Mouse (Mus musculus): ENCODE data around the gene Myod1.

Myod1 gene
- long read RNA-seq, experiment 1: 0 reads
- long read RNA-seq, experiment 2: 0 reads

- intact Hi-C loops (cut with DNase I): loop anchor here (5.0 kb wide), 1 partner anchor 99 kb away; no protein-coding TSS in a partner anchor
Observed at GRCm38 (mm10) chr7:46376172-46377007, at the start of gene Myod1. Gene Myod1, plus strand, starts transcription at chr7:46376474.

- intact Hi-C loops (cut with DNase I): no loop called here
Observed at GRCm38 (mm10) chr7:46327896-46328295, 48.4 kb upstream of the Myod1 start.

DNA sequence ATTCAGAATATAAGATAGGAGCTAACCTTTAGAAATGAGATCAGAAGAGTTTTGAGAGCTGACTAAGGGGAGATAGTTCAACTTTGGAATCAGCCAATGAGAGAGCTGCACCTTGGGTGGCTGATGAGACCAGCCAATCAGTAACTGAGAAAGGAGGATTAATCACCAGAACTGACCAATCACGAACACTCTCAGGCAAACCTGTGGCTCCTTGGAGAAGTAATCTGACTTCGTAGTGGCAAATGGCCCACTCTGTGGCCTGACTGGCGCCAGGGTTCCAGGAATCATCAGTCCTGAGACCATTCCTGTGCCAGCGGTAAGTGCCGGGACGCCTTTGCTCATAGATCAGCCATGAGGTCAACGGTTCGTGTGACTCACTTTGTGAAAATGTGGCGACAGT is 38.9 kb upstream of the Myod1 start:
- intact Hi-C loops (cut with DNase I): no loop called here

- intact Hi-C loops (cut with DNase I): no loop called here
Observed at GRCm38 (mm10) chr7:46339818-46340217, 36.5 kb upstream of the Myod1 start.

DNA sequence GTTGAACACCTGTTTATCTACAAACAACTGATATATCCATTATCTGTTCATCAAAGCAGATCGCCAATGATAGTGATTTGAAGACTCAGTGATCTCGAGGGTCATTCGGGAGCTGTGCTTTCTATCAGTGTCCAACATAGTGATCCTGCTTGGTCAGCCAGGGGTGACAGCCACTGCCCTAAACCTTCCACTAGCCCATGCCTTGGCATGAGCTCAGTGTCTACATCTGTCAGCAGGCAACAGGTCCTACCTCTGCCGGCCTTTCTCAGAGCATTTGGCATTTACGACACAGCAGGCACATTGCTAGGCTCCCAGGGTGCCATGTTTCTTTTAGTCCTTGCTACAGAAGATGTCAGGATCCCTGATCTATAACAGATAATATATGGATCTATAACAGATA is 36.0 kb upstream of the Myod1 start:
- intact Hi-C loops (cut with DNase I): no loop called here

GRCm38 (mm10) chr7:46341471-46341870 is 34.8 kb upstream of the Myod1 start:
- intact Hi-C loops (cut with DNase I): no loop called here

GRCm38 (mm10) chr7:46347692-46348091 is 28.6 kb upstream of the Myod1 start:
- intact Hi-C loops (cut with DNase I): no loop called here

DNA sequence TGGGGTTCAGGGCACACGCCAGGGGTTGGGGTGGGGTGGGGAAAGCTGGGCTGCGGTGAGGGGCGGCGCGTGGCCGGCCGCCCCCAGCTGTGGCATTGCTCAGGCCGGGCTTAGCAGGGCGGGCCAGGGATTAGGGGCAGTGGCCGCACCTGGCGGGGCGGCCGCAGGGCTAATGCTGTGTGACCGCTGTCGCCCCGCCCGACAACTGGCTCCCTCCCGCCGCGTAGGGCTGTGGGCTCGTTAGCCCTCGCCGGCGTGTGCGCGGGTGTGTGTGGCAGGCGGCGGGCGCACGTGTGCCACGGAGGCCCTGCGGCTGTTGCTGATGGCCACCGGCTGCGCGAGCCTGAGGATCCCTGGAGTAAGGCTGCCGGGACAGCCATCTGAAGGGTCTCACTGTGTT is 27.5 kb upstream of the Myod1 start:
- intact Hi-C loops (cut with DNase I): no loop called here

DNA sequence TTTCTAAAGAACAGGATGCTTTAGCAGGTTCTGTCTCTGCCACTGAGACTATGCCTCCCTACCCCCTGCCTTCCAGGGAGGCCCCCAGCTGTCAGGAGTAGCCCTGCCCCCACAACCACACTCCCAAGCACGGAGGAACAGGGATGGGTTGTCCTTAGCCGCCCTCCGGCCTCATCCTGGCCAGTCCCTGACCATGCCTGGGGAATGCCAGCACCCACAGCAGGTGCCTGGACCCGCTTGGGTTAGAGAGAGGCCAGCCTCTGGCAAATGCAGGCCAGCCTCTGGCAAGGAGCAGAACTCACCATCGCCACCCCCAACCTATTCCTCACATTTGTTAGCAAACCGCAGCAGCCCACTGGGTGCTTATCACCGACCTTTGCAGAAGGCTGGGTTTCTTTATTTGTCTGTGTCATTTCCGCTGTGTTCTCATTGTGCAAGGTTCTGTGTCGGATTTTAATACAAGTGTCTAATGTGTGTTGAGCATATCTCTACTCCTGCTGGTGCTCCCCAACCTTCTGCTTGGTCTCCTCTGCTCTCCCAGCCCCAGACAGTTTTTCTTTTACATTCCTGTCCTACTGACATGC is 26.1 kb upstream of the Myod1 start:
- intact Hi-C loops (cut with DNase I): no loop called here

- intact Hi-C loops (cut with DNase I): no loop called here
Observed at GRCm38 (mm10) chr7:46352748-46353147, 23.5 kb upstream of the Myod1 start.

GRCm38 (mm10) chr7:46353216-46353615 is 23.1 kb upstream of the Myod1 start:
- intact Hi-C loops (cut with DNase I): no loop called here

DNA sequence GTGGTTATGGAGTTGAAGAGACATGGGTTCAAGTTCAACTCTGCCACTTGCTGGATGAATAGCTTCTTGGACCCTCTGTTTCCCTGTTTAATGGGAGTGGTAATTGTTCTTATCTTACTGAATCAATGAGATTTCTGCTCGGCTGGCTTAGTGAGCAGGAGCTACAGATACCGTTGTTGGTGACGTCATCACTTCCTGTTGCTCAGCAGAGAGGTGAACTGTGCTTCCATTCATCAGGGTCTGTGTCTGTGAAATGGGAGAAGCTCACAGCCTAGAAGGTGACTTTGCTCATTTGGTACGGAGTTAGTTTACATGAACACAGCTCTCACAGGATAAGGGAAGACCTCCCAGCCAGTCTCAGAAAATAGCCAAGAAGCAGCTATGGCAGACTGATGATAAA is 22.4 kb upstream of the Myod1 start:
- intact Hi-C loops (cut with DNase I): no loop called here

DNA sequence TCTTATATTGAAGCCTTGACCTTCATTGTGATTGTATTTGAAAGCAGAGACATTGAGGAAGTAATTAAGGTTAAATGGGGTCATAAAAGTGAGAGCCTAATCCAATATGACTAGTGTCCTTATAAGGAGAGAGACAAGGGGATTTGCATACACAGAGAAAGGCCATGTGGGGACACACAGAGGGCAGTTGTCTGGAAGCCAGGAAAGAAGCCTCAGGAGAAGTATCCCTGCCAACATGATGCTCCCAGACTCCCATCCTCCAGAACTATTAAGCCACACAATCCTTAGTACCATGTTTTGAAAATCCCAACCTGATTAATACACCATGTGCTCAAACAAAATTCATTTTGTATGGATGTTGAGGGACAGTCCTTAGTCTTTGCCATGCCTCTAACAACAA is 14.5 kb upstream of the Myod1 start:
- intact Hi-C loops (cut with DNase I): no loop called here

- intact Hi-C loops (cut with DNase I): no loop called here
Observed at GRCm38 (mm10) chr7:46364154-46364553, 12.1 kb upstream of the Myod1 start.

DNA sequence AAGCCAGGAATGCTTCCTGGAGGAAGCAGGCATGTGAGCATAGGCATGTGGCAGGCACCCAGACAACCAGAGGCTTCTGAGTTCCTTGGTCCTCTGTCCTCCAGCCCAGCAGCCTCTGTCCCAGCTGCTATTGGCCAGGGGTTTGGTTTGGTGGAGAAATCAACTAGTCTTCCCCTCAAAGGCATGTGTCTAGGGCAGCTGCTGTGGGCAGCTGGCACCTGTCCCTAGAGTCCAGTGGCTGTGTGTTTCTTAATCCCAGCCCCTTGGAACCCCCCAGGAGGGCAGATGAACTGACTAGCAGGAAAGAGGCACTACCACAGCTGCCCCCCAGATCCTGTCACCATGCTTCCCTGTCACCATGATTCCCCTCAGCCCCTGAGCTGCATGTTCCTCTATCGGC is 10.5 kb upstream of the Myod1 start:
- intact Hi-C loops (cut with DNase I): no loop called here

GRCm38 (mm10) chr7:46371104-46371503 is 5.2 kb upstream of the Myod1 start:
- intact Hi-C loops (cut with DNase I): no loop called here

GRCm38 (mm10) chr7:46377008-46377346 is 703 bp downstream of the Myod1 start:
- intact Hi-C loops (cut with DNase I): loop anchor here (5.0 kb wide), 1 partner anchor 100 kb away; no protein-coding TSS in a partner anchor

DNA sequence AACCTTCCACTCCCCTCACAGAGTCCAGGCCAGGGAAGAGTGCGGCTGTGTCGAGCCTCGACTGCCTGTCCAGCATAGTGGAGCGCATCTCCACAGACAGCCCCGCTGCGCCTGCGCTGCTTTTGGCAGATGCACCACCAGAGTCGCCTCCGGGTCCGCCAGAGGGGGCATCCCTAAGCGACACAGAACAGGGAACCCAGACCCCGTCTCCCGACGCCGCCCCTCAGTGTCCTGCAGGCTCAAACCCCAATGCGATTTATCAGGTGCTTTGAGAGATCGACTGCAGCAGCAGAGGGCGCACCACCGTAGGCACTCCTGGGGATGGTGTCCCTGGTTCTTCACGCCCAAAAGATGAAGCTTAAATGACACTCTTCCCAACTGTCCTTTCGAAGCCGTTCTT is 1.8 kb downstream of the Myod1 start:
- intact Hi-C loops (cut with DNase I): loop anchor here (5.0 kb wide), 1 partner anchor 101 kb away; no protein-coding TSS in a partner anchor

DNA sequence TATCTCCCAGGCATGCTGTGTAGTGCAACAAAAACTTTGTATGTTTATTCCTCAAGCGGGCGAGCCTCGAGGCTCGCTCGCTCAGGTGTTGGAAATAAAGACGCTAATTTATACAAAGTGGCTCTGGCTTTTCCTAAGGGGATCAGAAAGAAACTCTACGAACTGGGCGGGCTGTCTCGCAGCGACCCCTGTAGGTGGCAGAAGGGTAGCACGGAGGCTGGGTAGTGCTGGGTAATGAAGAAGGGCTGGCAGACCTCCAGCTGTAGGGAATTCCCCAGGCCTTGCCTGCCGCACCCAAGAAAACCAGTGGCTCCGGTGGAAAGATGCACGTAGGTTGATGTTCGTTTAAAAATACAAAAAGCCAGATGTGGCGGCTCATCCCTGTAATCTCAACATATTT is 2.7 kb downstream of the Myod1 start:
- intact Hi-C loops (cut with DNase I): loop anchor here (5.0 kb wide), 1 partner anchor 102 kb away; no protein-coding TSS in a partner anchor

DNA sequence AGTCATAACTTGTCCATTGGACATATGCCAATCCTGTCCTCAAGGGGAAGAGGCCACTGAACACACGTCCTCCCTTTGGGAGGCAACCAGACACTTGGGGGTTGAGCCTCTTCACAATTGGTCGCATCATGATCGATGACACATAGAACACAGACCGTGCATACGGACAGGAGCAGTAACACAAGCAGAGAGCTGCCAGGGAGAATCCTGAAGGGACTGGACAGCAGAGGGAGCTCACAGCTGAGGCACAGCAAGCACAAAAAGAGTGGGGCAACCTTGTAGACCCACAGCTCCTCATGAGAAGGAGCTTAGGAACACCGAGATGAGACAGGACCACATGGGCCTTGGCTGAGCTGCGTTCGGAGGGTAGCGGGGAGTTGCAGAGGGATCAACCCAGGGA is 4.4 kb downstream of the Myod1 start:
- intact Hi-C loops (cut with DNase I): no loop called here

- intact Hi-C loops (cut with DNase I): no loop called here
Observed at GRCm38 (mm10) chr7:46387430-46387829, 11.2 kb downstream of the Myod1 start.

DNA sequence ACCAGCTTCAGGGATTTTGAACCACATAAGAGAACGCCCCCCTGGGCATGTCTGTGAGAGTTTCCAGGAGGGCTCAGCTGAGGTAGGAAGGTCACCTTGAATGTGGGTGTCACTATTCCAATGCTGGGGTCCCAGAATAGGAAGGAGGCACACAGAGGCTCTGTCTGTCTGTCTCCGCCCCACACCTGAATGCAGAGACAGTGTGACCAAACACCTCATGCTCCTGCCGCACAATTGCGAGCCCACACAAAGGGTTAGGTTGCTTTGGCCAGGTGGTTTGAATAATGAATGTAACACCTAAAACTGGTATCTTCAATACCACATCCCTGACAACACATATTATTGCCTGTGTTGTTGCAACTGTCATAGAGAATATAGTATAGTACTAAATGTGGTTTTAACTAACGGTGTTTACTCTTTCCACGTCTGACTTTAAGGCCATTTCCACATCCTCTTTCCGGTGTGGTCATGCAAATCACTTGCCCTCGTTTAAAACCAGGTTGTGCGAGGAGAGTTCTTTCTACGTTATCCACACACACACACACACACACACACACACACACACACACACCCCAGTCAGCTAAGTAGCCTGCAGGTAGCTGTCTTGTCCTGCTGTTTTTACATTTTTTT is 13.3 kb downstream of the Myod1 start:
- intact Hi-C loops (cut with DNase I): no loop called here
